In genomic region chr17:30006877-30007276, GRCm38 (mm10) we compare ENCODE assay signal across 9 mouse cellular contexts. TPM values are rescaled to one million over a fixed set of nuclear protein-coding genes. Genes with fewer than 3 reads are reported as not detected.
A peak's percentile ranks its signal among the peaks of the same experiment; 100 is the strongest.
DNase-seq lines count a peak whose midpoint lies in the region; ATAC-seq and TF ChIP-seq lines count a peak whose summit lies in the region.
"Had no signal": no experiment of that assay in that cellular context is flagged by ENCODE, and none has a peak within 500 bp of the region (broad histone marks: within the 10 kb centered on the region; RNA-seq: fewer than 3 reads in every experiment).

No protein-coding gene starts in this region.

- no peak for ATAC-seq in erythroblast, adult 5-6 weeks (replicated peaks; ENCODE audit: low FRiP score, poor library complexity, severe bottlenecking)
- ATAC-seq in lung, postnatal 0 days, result no peak
- no peak for ATAC-seq in liver, embryonic 12.5 days
- ATAC-seq in stomach, embryonic 15.5 days (ENCODE audit: insufficient read depth, low FRiP score, low read depth), result no peak

- no peaks in the 10 kb centered on the region for H3K9me3 ChIP-seq in erythroblast, embryonic 14.5 days (ENCODE audit: control insufficient read depth, low read length)
- H3K9me3 ChIP-seq in lung, postnatal 0 days (ENCODE audit: low read length), result no peaks in the 10 kb centered on the region
- H3K9me3 ChIP-seq in liver, embryonic 12.5 days (replicated peaks), result no peaks in the 10 kb centered on the region
- H3K9me3 ChIP-seq in stomach, embryonic 15.5 days, result no peaks in the 10 kb centered on the region

- no peak for TF ChIP-seq CTCF in lung, postnatal 0 days (IDR thresholded peaks at IDR 0.05)
- no peak for TF ChIP-seq CTCF in lung, adult 2 months (IDR thresholded peaks at IDR 0.05; ENCODE audit: insufficient read depth, low read length)

- intact Hi-C loops in left cerebral cortex, postnatal 36 days (cut with DNase I), result no loop called here

- no peak for DNase-seq in lung, postnatal 0 days (ENCODE audit: low spot score)
- DNase-seq in lung, adult 2 months, result no peak
- no peak for DNase-seq in left cerebral cortex, postnatal 36 days (ENCODE audit: low spot score in 2 of 2)
- no peak for DNase-seq in spleen, adult 12 weeks (ENCODE audit: low spot score)
- DNase-seq: kidney, postnatal 25 days had no signal

- no peaks in the 10 kb centered on the region for H3K27me3 ChIP-seq in erythroblast, embryonic 14.5 days (ENCODE audit: control insufficient read depth)
- H3K27me3 ChIP-seq in lung, postnatal 0 days (replicated peaks; ENCODE audit: insufficient read depth, low read length), result no peaks in the 10 kb centered on the region
- H3K27me3 ChIP-seq in liver, embryonic 12.5 days (replicated peaks), result no peaks in the 10 kb centered on the region
- H3K27me3 ChIP-seq in stomach, embryonic 15.5 days (replicated peaks), result no peaks in the 10 kb centered on the region

- no peak overlapping the region for H3K9ac ChIP-seq in lung, postnatal 0 days (replicated peaks; ENCODE audit: low read depth)
- H3K9ac ChIP-seq in liver, embryonic 12.5 days, result no peak overlapping the region
- no peak overlapping the region for H3K9ac ChIP-seq in stomach, embryonic 15.5 days

- H3K27ac ChIP-seq in lung, postnatal 0 days (ENCODE audit: low read length), result no peak overlapping the region
- H3K27ac ChIP-seq in liver, embryonic 12.5 days, result no peak overlapping the region
- H3K27ac ChIP-seq in stomach, embryonic 15.5 days, result no peak overlapping the region; the same call in 1 of the 2 replicates

- peaks cover 46% of the 10 kb centered on the region for H3K4me1 ChIP-seq in erythroblast, embryonic 14.5 days (ENCODE audit: control insufficient read depth)
- peaks cover 16% of the 10 kb centered on the region for H3K4me1 ChIP-seq in lung, postnatal 0 days (ENCODE audit: insufficient read depth, low read depth, low read length)
- peaks cover 31% of the 10 kb centered on the region for H3K4me1 ChIP-seq in lung, adult 2 months (ENCODE audit: control insufficient read depth, insufficient read depth, low read length)
- H3K4me1 ChIP-seq in liver, embryonic 12.5 days, result peaks cover 55% of the 10 kb centered on the region
- H3K4me1 ChIP-seq in stomach, embryonic 15.5 days, result peaks cover 26% of the 10 kb centered on the region

- 62% methylated on average over 2 of the region's 2 CpGs for WGBS in lung, postnatal 0 days
- WGBS in lung, adult 2 months, result 55% methylated on average over 2 of the region's 2 CpGs
- 71% methylated on average over 2 of the region's 2 CpGs for WGBS in liver, embryonic 12.5 days (ENCODE audit: insufficient replicate concordance)
- WGBS in stomach, embryonic 15.5 days, result 77% methylated on average over 2 of the region's 2 CpGs

- peak overlapping the region; percentile 35 for H3K4me3 ChIP-seq in erythroblast, embryonic 14.5 days (replicated peaks)
- H3K4me3 ChIP-seq in lung, postnatal 0 days (ENCODE audit: low read depth, low read length), result no peak overlapping the region
- no peak overlapping the region for H3K4me3 ChIP-seq in lung, adult 2 months (replicated peaks; ENCODE audit: extremely low read depth, low read depth, low read length)
- H3K4me3 ChIP-seq in liver, embryonic 12.5 days, result no peak overlapping the region
- H3K4me3 ChIP-seq in stomach, embryonic 15.5 days (replicated peaks), result peak overlapping the region; percentile 6; the same call in 1 of the 2 replicates

- TF ChIP-seq POLR2A in lung, adult 2 months (IDR thresholded peaks at IDR 0.05; ENCODE audit: borderline replicate concordance, extremely low read depth, low read depth, low read length), result no peak

- no peak for TF ChIP-seq EP300 in lung, postnatal 0 days (IDR thresholded peaks at IDR 0.05)

- peaks cover 14% of the 10 kb centered on the region for H3K36me3 ChIP-seq in erythroblast, embryonic 14.5 days (ENCODE audit: control insufficient read depth)
- H3K36me3 ChIP-seq in lung, postnatal 0 days (ENCODE audit: insufficient read depth, low read length), result no peaks in the 10 kb centered on the region
- peaks cover 8% of the 10 kb centered on the region for H3K36me3 ChIP-seq in liver, embryonic 12.5 days
- no peaks in the 10 kb centered on the region for H3K36me3 ChIP-seq in stomach, embryonic 15.5 days

- peak overlapping the region; percentile 17; the same call in 1 of the 2 replicates for H3K4me2 ChIP-seq in lung, postnatal 0 days (replicated peaks; ENCODE audit: low read depth, low read length)
- H3K4me2 ChIP-seq in liver, embryonic 12.5 days, result peak overlapping the region; percentile 90
- peak overlapping the region; percentile 60 for H3K4me2 ChIP-seq in stomach, embryonic 15.5 days

RNA-seq across cellular contexts. Expression of gene Zfand3, which starts 2.3 kb away (rescaled TPM):
- 8.1 and 9.6 TPM in 2 replicates for polyA plus RNA-seq in erythroblast, embryonic 14.5 days (2012)
- total RNA-seq in erythroblast, adult 5-6 weeks (2015; ENCODE audit: low replicate concordance), result 10.4 and 17.6 TPM in 2 replicates
- 3.1 and 13.4 TPM in 2 replicates for total RNA-seq in erythroblast, adult 5-6 weeks (2017; ENCODE audit: low replicate concordance)
- 52.1 and 54.6 TPM in 2 replicates for polyA plus RNA-seq in lung, postnatal 0 days (2015; fragmentation: Nextera tagmentation; extraction: Ambion mirVana)
- polyA plus RNA-seq in lung, adult 2 months (2012; rRNA removed), result 93.6 and 122 TPM in 2 replicates
- polyA plus RNA-seq in liver, embryonic 12.5 days (2016; fragmentation: Nextera tagmentation; extraction: Ambion mirVana), result 18.8 and 19.9 TPM in 2 replicates
- polyA plus RNA-seq in stomach, embryonic 15.5 days (2015; fragmentation: Nextera tagmentation; extraction: Ambion mirVana), result 44.8 and 49.4 TPM in 2 replicates
- total RNA-seq in left cerebral cortex, postnatal 36 days (2021), result 100 to 1,000 TPM; 107 to 120 TPM

RNA-seq across cellular contexts. Expression of gene Mdga1, which starts 37.0 kb away (rescaled TPM):
- polyA plus RNA-seq in erythroblast, embryonic 14.5 days (2012), result 0.04 and 0.06 TPM in 2 replicates
- 0.58 and 0.84 TPM in 2 replicates for total RNA-seq in erythroblast, adult 5-6 weeks (2015; ENCODE audit: low replicate concordance)
- total RNA-seq in erythroblast, adult 5-6 weeks (2017; ENCODE audit: low replicate concordance), result 2.4 and 2.5 TPM in 2 replicates
- 2.3 and 3.2 TPM in 2 replicates for polyA plus RNA-seq in lung, postnatal 0 days (2015; fragmentation: Nextera tagmentation; extraction: Ambion mirVana)
- 3.9 and 4.4 TPM in 2 replicates for polyA plus RNA-seq in lung, adult 2 months (2012; rRNA removed)
- polyA plus RNA-seq in liver, embryonic 12.5 days (2016; fragmentation: Nextera tagmentation; extraction: Ambion mirVana), result 1.7 TPM in 2 replicates
- polyA plus RNA-seq in stomach, embryonic 15.5 days (2015; fragmentation: Nextera tagmentation; extraction: Ambion mirVana), result 3.6 and 3.9 TPM in 2 replicates
- 10 to 100 TPM; 21.1 to 37.0 TPM for total RNA-seq in left cerebral cortex, postnatal 36 days (2021)

Comparison
In these comparisons a context has a peak if more than half of its experiments do, and no peak if none do; other contexts are left out.
1. H3K4me3 ChIP-seq: peak in erythroblast, embryonic 14.5 days (single experiment) and stomach, embryonic 15.5 days (single experiment); none in lung, postnatal 0 days (single experiment), lung, adult 2 months (single experiment) and liver, embryonic 12.5 days (single experiment).
2. H3K4me2 ChIP-seq: peak in every context shown above with its lines; median percentile 90 in liver, embryonic 12.5 days; 60 in stomach, embryonic 15.5 days; 17 in lung, postnatal 0 days.